Comparison of ENCODE assay signal across 12 mouse cellular contexts in the genomic region with DNA sequence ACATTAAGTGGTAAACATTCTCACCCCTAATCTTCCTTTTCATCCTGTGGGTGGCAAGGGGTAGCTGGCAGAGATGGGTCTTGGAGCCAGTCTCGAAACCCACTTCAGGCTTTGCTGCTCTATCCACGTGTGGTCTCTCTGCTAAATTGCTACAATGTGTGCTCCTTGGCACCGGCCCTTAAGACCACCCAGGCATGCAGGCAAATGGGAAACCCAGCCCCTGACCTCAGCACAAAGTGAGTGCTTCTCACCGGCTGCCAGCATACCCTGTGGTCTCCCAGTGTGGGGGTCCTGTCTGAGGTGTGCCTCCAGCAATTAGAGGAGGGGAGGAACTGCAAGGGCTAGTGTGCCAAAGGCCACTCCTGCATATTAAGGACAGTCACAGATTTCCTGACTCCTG.
DNase-seq lines count a peak whose midpoint lies in the region; ATAC-seq and TF ChIP-seq lines count a peak whose summit lies in the region.
"Had no signal": no experiment of that assay in that cellular context is flagged by ENCODE, and none has a peak within 500 bp of the region (broad histone marks: within the 10 kb centered on the region; RNA-seq: fewer than 3 reads in every experiment).

No protein-coding gene starts in this region.

- H3K9me3 ChIP-seq in hindbrain, embryonic 11.5 days (ENCODE audit: control insufficient read depth, low read length): no peaks in the 10 kb centered on the region
- no peaks in the 10 kb centered on the region for H3K9me3 ChIP-seq in hindbrain, embryonic 16.5 days (ENCODE audit: control insufficient read depth, low read length)
- H3K9me3 ChIP-seq in embryonic facial prominence, embryonic 10.5 days: no peaks in the 10 kb centered on the region
- no peaks in the 10 kb centered on the region for H3K9me3 ChIP-seq in hindbrain, postnatal 0 days (ENCODE audit: low read length)
- no peaks in the 10 kb centered on the region for H3K9me3 ChIP-seq in midbrain, postnatal 0 days (ENCODE audit: low read length)

- no peak for TF ChIP-seq CTCF in hindbrain, postnatal 0 days (IDR thresholded peaks at IDR 0.05; ENCODE audit: low read depth)
- TF ChIP-seq CTCF in midbrain, postnatal 0 days (IDR thresholded peaks at IDR 0.05): no peak

- H3K4me3 ChIP-seq in hindbrain, embryonic 11.5 days (ENCODE audit: low read depth, low read length): no peak overlapping the region
- no peak overlapping the region for H3K4me3 ChIP-seq in hindbrain, embryonic 16.5 days (ENCODE audit: low read length)
- H3K4me3 ChIP-seq in embryonic facial prominence, embryonic 10.5 days: no peak overlapping the region
- H3K4me3 ChIP-seq in hindbrain, postnatal 0 days (ENCODE audit: low read length): no peak overlapping the region
- no peak overlapping the region for H3K4me3 ChIP-seq in midbrain, postnatal 0 days (ENCODE audit: low read depth, low read length)

- peak; percentile 27 for DNase-seq in hindbrain, embryonic 11.5 days (ENCODE audit: low spot score)
- peak; percentile 73 for DNase-seq in embryonic facial prominence, embryonic 10.5 days (ENCODE audit: low spot score)
- DNase-seq in hindbrain, postnatal 0 days (ENCODE audit: low spot score): peak; percentile 54
- DNase-seq in midbrain, postnatal 0 days (ENCODE audit: low spot score): peak; percentile 42
- DNase-seq in right cerebral cortex, adult 18-20 months: no peak
- no peak for DNase-seq in lung, postnatal 25 days (ENCODE audit: low spot score)
- no peak for DNase-seq in ovary, postnatal 14 days (ENCODE audit: low spot score)
- DNase-seq: kidney, postnatal 36 days; lung, adult 18-20 months had no signal

- WGBS in hindbrain, embryonic 11.5 days: 46% methylated on average over 4 of the region's 4 CpGs
- WGBS in hindbrain, embryonic 16.5 days: 40% methylated on average over 4 of the region's 4 CpGs
- 22% methylated on average over 4 of the region's 4 CpGs for WGBS in embryonic facial prominence, embryonic 10.5 days
- WGBS in hindbrain, postnatal 0 days: 24% methylated on average over 4 of the region's 4 CpGs
- 56% methylated on average over 4 of the region's 4 CpGs for WGBS in midbrain, postnatal 0 days

- H3K9ac ChIP-seq in hindbrain, embryonic 11.5 days (ENCODE audit: low read depth, low read length): no peak overlapping the region
- H3K9ac ChIP-seq in hindbrain, embryonic 16.5 days (ENCODE audit: low read depth, low read length): no peak overlapping the region
- H3K9ac ChIP-seq in hindbrain, postnatal 0 days (replicated peaks; ENCODE audit: low read length): no peak overlapping the region
- H3K9ac ChIP-seq in midbrain, postnatal 0 days (replicated peaks; ENCODE audit: low read length, poor library complexity, severe bottlenecking): no peak overlapping the region

- no peak overlapping the region for H3K27ac ChIP-seq in hindbrain, embryonic 11.5 days (ENCODE audit: low read depth, low read length)
- H3K27ac ChIP-seq in hindbrain, embryonic 16.5 days (ENCODE audit: low read depth, low read length): no peak overlapping the region
- H3K27ac ChIP-seq in embryonic facial prominence, embryonic 10.5 days (replicated peaks): peak overlapping the region; percentile 31; the same call in 1 of the 2 replicates
- H3K27ac ChIP-seq in hindbrain, postnatal 0 days: no peak overlapping the region
- H3K27ac ChIP-seq in midbrain, postnatal 0 days (ENCODE audit: low read depth, low read length): no peak overlapping the region

- no peak overlapping the region for H3K4me2 ChIP-seq in hindbrain, embryonic 11.5 days (replicated peaks; ENCODE audit: low read depth, low read length)
- H3K4me2 ChIP-seq in hindbrain, embryonic 16.5 days (ENCODE audit: low read length): no peak overlapping the region
- H3K4me2 ChIP-seq in hindbrain, postnatal 0 days (ENCODE audit: low read depth, low read length): no peak overlapping the region
- H3K4me2 ChIP-seq in midbrain, postnatal 0 days (ENCODE audit: low read depth, low read length, poor library complexity, severe bottlenecking): no peak overlapping the region

- no peaks in the 10 kb centered on the region for H3K4me1 ChIP-seq in hindbrain, embryonic 11.5 days (replicated peaks; ENCODE audit: control insufficient read depth, insufficient read depth, low read length)
- no peaks in the 10 kb centered on the region for H3K4me1 ChIP-seq in hindbrain, embryonic 16.5 days (ENCODE audit: control insufficient read depth, insufficient read depth, low read depth, low read length)
- peaks cover 20% of the 10 kb centered on the region for H3K4me1 ChIP-seq in embryonic facial prominence, embryonic 10.5 days
- H3K4me1 ChIP-seq in hindbrain, postnatal 0 days (ENCODE audit: insufficient read depth, low read length): no peaks in the 10 kb centered on the region
- no peaks in the 10 kb centered on the region for H3K4me1 ChIP-seq in midbrain, postnatal 0 days (ENCODE audit: insufficient read depth, low read length)

- no peaks in the 10 kb centered on the region for H3K27me3 ChIP-seq in hindbrain, embryonic 11.5 days (ENCODE audit: control insufficient read depth, insufficient read depth, low read length)
- H3K27me3 ChIP-seq in hindbrain, embryonic 16.5 days (replicated peaks; ENCODE audit: control insufficient read depth, insufficient read depth, low read length): no peaks in the 10 kb centered on the region
- no peaks in the 10 kb centered on the region; the same call in 1 of the 2 replicates for H3K27me3 ChIP-seq in embryonic facial prominence, embryonic 10.5 days (replicated peaks; ENCODE audit: low read depth, poor library complexity, severe bottlenecking)
- H3K27me3 ChIP-seq in hindbrain, postnatal 0 days (ENCODE audit: insufficient read depth, low read length): no peaks in the 10 kb centered on the region
- no peaks in the 10 kb centered on the region for H3K27me3 ChIP-seq in midbrain, postnatal 0 days (ENCODE audit: insufficient read depth, low read length)
- H3K27me3 ChIP-seq: Patski had no signal

- H3K36me3 ChIP-seq in hindbrain, embryonic 11.5 days (ENCODE audit: control insufficient read depth, insufficient read depth, low read length): no peaks in the 10 kb centered on the region
- no peaks in the 10 kb centered on the region for H3K36me3 ChIP-seq in hindbrain, embryonic 16.5 days (ENCODE audit: control insufficient read depth, insufficient read depth, low read length)
- H3K36me3 ChIP-seq in embryonic facial prominence, embryonic 10.5 days (replicated peaks): no peaks in the 10 kb centered on the region
- no peaks in the 10 kb centered on the region for H3K36me3 ChIP-seq in hindbrain, postnatal 0 days (ENCODE audit: insufficient read depth, low read length)
- no peaks in the 10 kb centered on the region for H3K36me3 ChIP-seq in midbrain, postnatal 0 days (ENCODE audit: insufficient read depth, low read length)

- ATAC-seq in hindbrain, embryonic 11.5 days (ENCODE audit: low FRiP score): no peak
- ATAC-seq in hindbrain, embryonic 16.5 days: no peak
- ATAC-seq in hindbrain, postnatal 0 days: peak; percentile 78
- ATAC-seq in midbrain, postnatal 0 days (ENCODE audit: low FRiP score): 0 out of 2 replicates have a peak, but pooled peaks have one; percentile 49
- ATAC-seq: intestine, embryonic 16.5 days; Patski had no signal

Comparison
In these comparisons a context has a peak if more than half of its experiments do, and no peak if none do; other contexts are left out.
1. ATAC-seq: peak in hindbrain, postnatal 0 days (single experiment) and midbrain, postnatal 0 days (single experiment); none in hindbrain, embryonic 11.5 days (single experiment) and hindbrain, embryonic 16.5 days (single experiment).
2. DNase-seq: peak in hindbrain, embryonic 11.5 days (single experiment), embryonic facial prominence, embryonic 10.5 days (single experiment), hindbrain, postnatal 0 days (single experiment) and midbrain, postnatal 0 days (single experiment); none in right cerebral cortex, adult 18-20 months (single experiment), lung, postnatal 25 days (single experiment) and ovary, postnatal 14 days (single experiment).